Mouse (Mus musculus) heart, adult 18-20 months (tissue): ENCODE measurements around the gene Tagln2. TPM values are rescaled to one million over a fixed set of nuclear protein-coding genes. Genes with fewer than 3 reads are reported as not detected.
A peak's percentile ranks its signal among the peaks of the same experiment; 100 is the strongest.

Experiments
- DNase-seq, 2 experiments: peaks; one replicate each; pipeline ENCODE4 v3.0.0; 2021 to 2022; ENCODE audit warnings: mixed read lengths in 1 of 2
- total RNA-seq, 2 experiments: library from RNA; stranded (reverse); gene quantifications; 2 replicates each; pipeline ENCODE4 v1.2.3; 2021

Tagln2 gene
- total RNA-seq, 2 experiments from 2014 or later, result 56.8 to 58.8 TPM

DNA sequence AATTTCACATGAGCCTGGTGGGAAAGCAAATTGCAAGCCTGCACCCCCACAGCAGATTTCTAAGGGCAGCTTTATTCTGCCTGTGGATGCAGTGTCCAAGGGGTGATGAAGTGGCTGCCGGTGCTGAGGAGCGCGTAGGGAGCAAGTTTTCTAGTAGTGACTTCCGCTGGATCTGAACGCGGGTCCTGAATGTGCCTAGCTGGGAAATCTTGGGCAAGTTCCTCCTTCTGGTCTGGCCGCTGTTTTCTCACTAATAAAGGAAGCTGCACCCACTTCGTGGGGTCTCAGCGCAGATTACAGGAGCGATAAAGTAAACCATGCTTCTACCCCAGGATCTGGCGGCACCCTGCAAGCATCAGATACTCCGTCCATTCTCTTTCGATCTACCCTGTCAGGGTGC lies 18.7 kb upstream of the Tagln2 start:
- DNase-seq, result no peak

DNA sequence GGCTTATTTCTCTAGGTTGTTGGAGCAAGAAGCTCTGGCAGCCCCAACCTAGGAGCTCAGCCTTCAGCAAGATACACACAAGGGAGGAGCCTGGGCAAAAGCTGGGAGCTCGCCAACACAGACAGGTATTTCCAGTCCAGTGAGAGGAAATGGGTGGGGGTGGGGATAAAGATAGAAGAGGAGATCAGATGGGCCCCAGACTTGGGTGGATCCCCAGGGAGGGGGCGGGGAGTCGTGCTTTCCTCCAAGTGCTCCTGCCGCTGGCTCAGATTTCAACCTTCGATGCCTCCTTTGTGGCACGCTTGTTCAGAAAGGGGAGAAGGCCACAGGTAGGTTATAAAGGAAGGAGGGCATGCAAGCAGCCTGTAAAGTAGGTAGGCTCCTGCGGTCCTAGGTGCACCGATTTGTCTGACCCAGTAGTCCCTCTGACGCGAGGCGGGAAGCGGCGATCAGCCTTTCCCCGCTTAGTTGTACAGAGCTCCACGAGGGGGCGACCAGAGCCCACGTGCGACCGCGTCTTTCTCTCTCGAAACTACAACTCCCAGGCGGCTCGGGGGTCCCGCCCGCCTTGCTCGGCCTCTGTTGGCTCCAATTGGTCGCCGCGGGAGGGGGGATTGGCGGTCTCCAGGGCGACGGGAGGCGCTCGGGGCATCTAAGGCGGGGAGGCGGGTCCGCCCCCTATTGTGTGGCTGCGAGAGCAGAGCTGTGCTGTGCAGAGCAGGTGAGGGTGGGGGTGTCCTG lies 18.1 kb upstream of the Tagln2 start, which contains the start of gene Igsf9:
Gene Igsf9 (plus strand): TSS at position 249 of the 741 bp plus-strand sequence.
- DNase-seq, result peak; percentile 88 to 92

DNA sequence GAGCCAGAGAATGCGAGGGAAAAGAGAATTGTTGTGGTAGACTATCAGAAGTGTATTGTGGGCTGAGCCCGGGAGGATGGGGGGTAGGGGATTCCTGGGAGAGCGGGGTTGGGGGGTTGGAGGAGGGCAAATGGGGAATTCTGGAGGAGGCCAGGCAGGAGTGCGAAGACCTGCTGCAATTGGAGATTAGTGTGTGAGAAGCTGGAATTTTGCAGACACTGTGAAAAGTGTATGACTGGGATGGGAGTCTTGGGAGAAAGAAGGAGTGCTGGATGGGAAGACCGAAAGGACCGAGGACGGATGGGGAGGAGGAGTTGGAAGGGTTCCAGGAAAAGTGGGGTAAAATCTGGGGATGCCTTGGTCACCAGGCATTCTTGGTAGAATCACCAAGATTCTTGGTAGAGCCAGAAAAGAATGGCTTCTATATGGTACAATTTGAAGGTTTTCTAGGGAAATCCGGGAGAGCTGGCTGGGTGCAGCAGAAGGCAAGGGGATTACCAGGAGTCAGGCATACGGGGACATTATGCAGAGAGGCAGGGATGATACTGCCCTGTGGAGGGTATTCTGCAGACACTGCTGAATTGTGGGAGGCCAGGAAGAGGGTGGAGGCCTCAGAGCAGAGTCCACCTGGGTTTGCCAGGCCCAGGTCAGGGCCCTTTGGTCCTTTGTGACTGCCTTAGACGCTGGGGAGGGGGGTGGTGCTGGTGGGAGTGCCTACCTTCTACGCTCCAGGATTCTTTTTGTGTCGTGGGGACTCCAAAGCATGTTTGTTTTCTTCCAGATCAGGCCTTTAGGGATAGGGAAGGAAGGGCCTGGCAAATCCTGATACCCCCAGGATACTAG lies 17.1 kb upstream of the Tagln2 start:
- no peak for DNase-seq

DNA sequence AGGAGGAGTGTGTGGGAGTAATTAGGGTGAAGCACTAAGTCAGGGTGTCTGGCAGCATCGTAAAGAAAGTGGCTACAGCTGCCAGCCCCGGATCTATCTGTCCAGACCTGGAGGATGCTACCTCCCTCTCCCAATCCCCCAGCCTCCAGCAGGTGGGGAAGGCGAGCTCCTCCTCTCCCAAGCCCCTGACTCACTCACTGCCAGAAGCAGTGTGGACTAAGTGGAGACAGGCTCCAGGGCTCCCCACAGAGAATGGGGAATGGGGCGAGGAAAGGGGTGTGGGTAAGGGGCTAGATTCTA lies 16.5 kb upstream of the Tagln2 start:
- no peak for DNase-seq

DNA sequence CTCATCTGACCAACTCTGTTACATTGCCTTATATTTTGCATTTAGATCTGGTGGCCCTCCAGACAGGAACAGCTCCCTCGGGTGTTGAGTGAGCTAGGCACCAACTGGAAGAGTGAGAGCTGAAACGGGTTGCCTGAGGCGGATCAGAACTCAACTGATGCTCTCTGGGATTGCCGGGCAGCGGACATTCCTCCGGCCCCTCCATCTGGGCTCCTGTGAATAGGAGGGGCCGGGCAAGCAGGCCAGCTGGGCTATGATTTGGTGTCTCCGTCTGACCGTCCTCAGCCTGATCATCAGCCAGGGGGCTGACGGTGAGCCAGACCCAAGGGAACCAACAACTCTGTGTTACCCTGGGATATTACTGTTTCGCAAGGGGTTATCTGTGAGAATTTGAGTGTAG lies 15.6 kb upstream of the Tagln2 start:
- DNase-seq, result no peak

DNA sequence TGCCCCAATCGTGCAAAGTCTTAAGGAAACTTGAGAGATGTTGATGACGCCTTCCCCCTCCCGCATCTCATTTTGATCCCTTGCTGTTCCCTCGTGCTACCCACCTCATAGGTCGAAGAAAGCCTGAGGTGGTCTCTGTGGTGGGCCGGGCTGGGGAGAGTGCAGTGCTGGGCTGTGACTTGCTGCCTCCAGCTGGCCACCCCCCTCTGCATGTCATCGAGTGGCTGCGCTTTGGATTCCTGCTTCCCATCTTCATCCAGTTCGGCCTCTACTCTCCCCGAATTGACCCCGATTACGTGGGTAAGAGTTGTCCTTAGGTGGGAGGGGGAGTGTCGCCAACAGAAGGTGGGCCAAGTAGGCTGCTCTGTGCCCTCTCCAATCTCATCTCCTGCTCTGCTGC lies 15.2 kb upstream of the Tagln2 start:
- no peak for DNase-seq

DNA sequence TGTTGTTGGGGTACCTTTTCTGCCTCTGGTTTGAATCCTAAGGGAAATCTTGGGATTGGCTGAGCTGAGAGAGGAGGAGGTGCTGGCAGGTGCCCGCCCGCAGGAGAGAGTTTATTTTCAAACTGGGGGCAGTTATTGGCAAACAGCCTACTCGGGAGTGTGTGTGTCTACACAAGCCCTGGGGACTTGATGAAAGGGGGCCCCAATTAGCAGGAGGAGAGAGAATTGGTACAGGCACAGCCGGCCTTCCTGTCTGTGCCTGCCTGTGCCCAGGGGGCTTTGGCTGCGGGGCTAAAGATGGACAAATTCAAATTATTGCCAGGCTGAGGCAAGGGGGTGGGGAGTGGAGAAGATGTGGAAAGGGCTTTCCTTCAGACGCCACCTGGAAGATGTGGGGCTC lies 14.0 kb upstream of the Tagln2 start:
- DNase-seq, result no peak

DNA sequence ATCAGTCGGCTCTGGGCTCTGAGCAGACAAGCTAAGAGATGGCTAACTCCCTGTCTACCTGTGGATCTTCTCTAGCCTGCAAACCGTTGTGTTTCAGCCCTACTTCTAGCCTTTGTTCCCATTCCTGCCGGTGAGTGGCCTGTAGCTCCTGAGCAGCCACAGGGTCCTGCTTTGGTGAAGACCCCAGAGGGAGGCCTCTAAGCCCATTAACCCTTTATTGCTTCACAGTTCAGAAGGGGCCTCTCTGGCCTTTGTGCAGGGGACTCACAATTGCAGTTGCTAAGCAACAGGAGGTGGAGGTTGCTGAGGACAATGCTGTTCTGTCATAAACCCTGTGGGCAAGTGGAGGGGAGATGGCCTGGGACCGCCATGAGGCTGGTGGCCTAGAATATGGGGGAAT lies 13.6 kb upstream of the Tagln2 start:
- DNase-seq, result no peak

DNA sequence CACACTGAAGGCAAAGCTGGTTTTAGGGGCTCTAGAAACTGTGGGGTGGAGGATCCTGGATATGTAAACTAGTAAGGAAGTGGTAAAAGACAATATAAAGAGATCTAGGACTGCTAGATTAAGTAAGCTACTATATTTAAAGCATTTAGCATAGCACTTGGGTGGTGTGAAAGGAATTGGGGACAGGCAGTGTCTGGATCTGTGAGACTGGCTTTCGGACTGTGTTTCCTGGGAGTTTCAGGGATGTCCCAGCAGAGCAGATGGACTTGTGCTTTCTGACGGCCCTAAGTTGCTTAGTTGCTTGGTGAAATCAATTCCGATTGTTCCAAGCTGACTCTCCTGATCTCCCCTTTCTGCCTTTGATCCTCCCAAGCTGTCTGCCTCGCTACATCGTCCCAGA lies 13.2 kb upstream of the Tagln2 start:
- DNase-seq, result no peak

DNA sequence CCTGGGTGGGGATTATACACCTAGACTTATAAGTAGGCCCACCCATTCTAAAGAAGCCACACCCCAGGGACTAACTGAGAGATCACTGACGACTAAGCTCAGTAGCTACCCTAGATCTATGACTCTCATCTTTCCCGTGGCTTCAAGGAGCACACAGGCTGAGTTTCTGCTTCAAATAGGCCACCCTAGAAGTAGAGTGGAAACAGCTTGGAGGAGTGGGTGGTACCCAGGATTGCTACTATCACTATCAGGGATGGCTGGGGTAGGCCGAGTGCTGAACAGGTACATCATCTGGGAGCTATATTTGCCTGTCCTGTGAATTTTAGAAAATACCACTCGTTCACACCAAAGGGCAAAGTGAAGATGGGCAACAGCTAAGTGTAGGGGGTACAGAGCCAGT lies 12.0 kb upstream of the Tagln2 start:
- DNase-seq, result no peak

DNA sequence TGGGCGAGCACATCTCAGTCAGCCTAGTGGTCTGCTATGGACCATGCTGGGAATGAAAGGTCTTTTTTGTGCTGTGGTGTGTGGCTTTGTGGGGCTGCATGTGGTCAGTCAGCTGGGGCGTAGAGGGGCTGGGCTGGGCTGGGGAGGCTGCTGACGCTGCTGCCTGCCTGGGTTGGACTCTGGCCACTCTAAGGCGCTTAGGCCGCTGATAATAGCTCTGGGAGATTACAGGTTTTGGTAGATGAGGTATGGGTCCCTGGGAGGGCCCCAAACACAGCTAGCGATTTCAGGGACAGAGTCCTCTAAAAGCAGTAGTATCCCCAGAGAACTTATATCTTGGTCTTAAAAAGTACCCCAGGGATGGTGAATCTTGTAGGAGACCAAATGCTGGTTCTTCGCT lies 11.0 kb upstream of the Tagln2 start:
- DNase-seq, result no peak

DNA sequence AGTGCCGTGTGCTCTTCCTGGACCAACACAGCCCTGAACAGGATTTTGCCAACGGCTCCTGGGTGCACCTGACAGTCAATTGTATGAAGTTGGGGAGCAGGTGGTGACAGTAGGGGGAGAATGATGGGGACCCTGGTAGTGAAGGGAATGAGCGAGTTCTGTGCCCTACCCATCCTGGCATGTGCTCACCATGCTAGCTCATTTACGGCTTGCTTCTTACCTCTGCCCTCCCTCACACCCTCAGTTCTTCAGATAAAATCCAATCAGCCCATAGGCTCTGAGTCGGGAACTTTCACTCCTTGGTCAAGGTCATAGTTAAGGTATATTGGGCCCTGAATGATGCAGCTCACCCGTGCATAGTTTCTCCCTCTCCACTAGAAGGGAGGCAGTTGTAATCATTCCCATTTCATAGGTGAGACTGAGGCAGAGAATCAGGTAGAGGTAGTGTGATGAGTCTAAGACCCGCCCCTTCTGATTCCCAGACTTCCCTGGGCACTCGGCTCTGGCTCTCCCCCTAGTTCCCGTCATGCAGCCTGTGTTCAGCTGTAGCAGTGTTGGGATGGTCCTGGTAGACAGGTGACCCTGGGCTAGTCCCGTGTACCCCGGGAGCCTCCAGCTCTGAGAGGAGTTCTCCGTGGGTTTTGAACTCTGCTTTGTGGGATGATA lies 10.1 kb upstream of the Tagln2 start:
- no peak for DNase-seq

DNA sequence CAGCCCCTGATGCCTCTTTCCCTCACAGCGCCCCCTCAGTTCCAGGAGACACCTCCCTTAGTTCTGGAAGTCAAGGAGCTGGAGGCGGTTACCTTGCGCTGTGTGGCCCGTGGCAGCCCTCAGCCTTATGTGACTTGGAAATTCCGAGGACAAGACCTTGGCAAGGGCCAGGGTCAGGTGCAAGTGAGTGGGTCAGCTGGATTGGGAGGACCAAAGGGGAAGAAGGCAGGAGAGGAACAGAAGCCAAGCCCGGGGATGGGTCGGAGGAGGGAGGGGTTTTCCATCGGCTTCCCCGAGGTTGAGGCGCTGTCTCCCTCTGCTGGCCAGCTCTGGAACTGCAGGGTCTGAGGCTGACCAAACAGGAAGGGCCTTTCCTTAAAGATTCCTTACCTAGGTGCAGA lies 9.6 kb upstream of the Tagln2 start:
- DNase-seq, result peak; percentile 85 to 98

DNA sequence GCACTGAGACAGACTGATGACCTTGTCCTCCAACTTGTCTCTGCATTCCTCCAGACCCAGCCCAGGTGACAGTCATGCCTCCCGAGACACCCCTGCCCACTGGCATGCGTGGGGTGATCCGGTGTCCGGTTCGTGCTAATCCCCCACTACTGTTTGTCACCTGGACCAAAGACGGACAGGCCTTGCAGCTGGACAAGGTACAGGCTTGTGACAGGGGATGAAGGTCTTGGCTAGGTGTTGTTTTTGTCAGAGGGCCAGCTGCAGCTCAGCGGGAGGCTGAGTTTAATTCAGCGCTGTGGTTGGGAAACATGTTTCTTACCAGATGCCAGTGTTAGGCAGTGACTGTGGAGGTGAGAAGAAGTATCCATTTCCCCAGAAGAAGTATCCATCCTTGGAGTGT lies 7.8 kb upstream of the Tagln2 start:
- no peak for DNase-seq

DNA sequence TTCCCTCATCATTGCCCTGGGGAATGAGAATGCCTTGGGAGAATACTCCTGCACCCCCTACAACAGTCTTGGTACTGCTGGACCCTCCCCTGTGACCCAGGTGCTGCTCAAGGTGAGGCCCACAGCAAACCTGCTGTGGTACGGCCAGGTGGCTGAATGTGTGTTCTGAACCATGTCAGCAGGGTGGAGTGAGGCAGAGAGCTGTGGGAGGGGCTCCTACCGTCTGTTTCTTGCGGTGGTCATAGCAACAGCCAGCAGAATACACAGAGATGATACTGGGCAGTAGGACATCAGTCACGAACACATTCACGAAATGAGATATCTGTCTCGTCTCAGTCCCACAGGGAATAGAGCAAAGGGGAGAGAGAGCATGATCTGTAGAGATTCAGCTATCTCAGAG lies 6.3 kb upstream of the Tagln2 start:
- no peak for DNase-seq

DNA sequence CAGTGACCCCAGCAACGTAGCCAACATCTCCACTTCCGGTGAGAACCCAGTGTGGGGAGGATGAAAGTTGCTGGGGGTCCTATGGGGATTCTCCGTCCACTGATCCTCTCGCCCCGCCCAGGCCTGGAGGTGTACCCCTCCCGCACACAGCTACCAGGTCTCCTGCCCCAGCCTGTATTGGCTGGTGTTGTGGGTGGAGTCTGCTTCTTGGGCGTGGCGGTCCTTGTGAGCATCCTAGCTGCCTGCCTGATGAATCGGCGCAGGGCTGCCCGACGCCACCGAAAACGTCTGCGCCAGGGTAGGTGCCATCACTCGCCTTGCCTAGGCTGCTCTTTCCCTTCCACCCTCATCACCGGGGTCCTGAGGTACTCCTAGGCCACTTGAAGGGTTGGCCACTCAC lies 3.8 kb upstream of the Tagln2 start:
- no peak for DNase-seq

DNA sequence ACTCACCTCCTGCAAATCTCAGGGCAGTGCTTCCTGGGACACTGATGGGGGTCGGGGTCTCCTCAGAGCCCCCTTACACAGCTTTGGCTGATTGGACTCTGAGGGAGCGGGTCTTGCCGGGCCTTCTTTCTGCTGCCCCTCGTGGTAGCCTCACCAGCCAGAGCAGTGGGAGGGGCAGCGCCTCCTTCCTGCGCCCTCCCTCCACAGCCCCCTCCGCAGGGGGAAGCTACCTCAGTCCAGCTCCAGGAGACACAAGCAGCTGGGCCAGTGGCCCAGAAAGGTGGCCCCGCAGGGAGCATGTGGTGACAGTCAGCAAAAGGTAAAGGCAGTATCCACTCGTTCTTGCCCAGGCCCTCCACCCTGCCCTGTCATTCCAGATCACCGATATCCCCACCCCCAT lies 2.4 kb upstream of the Tagln2 start:
- DNase-seq, result no peak

DNA sequence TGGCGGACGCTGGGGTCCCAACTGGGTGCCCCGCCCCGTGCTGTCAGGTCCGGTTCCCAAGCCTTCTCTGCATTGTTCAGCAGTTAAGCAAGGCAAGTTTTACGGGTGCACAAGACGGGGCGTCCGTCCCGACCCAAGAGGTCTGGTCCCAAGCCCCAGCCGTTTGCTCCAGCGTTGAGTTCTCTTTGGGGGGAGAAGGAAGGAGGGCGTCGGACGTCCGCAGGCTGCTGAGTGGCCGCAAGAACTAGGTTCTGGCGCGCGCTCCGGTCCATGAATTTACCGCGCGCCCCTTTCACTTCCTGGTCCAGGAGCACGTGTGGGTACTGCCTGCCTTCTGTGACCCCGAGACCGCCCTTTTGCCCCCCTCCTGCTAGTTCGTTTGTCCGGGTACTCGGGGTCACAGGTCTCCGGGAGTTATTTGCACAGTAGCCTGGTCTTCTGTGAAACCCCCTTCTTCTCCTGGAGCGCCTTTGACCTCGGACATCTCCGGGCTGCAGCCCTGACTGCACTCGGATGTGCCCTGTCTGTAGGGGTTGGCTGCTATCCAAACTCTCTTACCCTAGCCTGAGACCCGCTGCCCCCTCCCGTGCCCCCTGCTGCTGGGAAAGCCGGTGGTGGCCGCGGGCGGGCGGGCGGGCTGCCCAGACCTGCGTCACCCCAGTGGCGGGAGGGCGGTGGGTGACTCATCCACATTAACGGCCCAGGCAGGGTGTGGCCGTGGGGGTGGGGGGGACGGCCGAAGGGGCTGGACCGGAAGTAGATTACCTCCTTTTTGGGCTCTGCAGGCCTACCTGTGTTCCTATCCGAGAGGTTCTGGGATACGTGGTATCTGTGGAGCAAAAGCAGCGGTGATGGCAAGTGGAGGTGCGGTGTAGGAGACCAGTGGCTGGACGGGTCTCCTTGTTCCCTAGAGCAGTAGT lies 864 bp downstream of the Tagln2 start:
- peak; percentile 78 for DNase-seq

DNA sequence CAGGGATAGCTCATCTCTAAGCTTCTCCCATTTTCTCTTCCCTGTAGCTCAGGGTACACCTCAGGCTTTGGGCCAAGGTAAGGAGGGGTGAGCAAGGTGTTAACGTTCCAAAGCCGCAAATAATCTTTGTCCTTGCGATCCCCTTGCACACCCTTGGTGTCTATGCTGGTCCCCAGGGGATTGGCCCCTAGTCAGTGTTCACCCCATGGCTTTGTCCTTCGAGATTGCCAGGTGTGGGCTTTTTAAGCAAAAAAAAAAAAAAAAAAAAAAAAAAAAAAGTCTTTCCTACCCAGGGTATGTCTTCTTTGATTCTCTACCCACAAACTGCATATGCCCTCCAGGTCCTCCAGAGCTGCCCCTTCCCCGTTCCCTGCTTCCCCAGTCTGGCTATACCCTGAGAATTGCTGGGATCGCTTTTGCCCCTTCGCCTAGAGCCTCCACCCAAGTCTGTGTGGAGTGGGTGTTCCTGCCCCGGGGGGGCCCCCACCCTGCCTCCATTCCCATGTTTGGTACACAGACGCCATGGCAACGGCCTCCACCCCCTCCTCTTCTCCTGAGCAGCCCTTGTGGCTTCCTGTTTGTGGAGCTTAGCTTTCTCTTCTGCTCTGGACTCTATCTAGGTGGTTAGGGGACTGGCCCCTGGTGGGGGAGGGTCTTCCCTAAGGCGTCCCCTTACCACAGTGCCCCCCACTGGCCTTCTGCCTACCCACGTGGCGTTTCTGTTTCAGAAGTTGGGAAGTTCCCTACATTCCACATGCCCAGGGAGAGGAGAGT lies 1.7 kb downstream of the Tagln2 start:
- DNase-seq, result peak; percentile 86 to 91

DNA sequence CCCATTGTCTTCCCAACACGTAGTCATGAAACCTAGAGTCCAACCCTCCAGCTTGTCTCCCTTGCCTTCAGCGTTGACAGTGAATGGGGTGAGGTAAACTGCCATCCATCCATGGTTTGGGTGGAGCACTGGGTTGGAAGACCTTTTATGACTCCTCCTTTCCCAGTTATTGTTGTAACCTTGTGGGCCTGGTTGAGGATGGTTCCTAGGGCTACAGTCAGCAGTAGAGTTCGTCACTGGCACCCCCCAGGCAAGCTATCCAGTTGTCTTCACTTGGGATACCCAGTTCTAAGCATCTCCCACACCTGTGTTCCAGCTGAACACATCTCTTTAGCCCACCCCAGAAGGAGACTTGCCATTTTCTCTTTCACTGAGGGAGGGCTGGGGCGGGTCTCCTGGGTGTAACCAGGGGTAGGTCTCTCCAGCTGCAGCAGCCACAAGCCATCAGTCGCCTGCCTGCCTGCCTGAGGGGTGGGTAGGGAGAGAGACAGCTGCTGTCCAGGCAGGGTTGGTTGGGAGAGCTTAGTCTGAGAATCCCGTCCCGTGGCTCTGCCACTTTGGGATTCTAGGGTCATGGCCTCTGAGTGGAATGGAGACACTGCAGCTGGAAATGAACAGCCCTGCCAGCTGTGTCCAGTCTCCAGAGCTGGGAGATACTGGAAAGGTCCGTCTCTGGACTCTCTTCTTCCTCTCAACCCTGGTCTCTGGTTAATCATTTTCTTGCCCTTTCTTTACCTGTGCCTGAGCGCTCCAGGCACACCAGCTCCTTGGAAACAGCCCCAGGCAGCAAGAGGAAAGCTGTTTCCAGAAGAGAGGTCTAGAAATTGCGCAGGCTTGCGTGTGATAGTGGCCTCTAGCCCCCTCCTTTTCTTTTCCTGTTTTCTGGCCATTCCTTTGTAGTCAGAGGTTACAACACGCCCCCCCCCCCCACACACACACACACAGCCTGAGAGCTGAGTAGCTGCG lies 2.6 kb downstream of the Tagln2 start:
- DNase-seq, result peak; percentile 60 to 61
